In the genomic region with DNA sequence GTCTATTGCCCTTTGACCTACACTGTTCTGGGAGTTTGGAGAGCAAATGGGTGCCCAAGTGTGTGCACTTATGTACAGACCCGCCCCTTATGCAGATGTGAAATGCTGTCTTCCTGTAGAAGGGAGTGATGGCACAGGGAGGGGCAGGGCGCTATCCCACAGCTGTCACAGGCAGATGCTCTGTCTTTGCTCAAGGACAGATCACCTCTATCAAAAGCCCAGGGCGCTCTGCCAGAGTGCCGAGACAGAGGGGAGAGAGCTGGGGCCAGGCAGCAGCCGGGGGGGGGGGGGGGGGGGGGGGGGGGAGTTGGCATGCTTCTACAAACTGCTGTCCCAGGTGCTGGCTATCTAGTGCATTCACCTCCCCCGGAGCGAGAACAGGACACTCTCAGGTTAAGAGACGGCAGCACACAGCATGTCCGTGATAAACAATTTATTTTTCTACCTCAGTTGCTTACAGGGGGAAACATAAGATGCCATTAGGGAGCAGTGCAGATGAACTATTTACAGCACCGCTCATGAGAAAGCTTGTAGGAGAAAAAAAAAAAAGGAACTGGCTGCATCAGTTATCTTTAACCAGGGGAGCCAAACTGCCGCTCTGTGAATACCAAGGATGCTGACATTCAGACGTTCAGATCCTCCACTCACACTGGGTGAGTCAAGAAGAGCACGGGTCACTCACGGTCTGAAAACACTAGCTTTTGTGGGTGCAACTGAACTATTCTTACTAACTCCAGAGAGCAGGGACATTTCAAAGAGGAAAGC, we compare ENCODE assay signal across 10 mouse cellular contexts.
DNase-seq lines count a peak whose midpoint lies in the region; ATAC-seq and TF ChIP-seq lines count a peak whose summit lies in the region.
"Had no signal": no experiment of that assay in that cellular context is flagged by ENCODE, and none has a peak within 500 bp of the region (broad histone marks: within the 10 kb centered on the region; RNA-seq: fewer than 3 reads in every experiment).

No protein-coding gene starts in this region.

- ATAC-seq in hindbrain, embryonic 13.5 days (ENCODE audit: low FRiP score): no peak
- no peak for ATAC-seq in kidney, embryonic 16.5 days (ENCODE audit: low FRiP score, low TSS enrichment)

- no peak for TF ChIP-seq POLR2A in CH12.LX (IDR thresholded peaks at IDR 0.05; ENCODE audit: low read depth, low read length)

- no peaks in the 10 kb centered on the region for H3K9me3 ChIP-seq in CH12.LX (replicated peaks; ENCODE audit: low read length)
- H3K9me3 ChIP-seq in hindbrain, embryonic 13.5 days: no peaks in the 10 kb centered on the region
- no peaks in the 10 kb centered on the region for H3K9me3 ChIP-seq in embryonic facial prominence, embryonic 10.5 days
- no peaks in the 10 kb centered on the region for H3K9me3 ChIP-seq in kidney, embryonic 16.5 days (ENCODE audit: low read length)
- H3K9me3 ChIP-seq: limb, embryonic 12.5 days had no signal

- 48% methylated on average over 11 of the region's 14 CpGs for WGBS in hindbrain, embryonic 13.5 days
- 69% methylated on average over 13 of the region's 14 CpGs for WGBS in embryonic facial prominence, embryonic 10.5 days
- WGBS in kidney, embryonic 16.5 days: 61% methylated on average over 11 of the region's 14 CpGs

- DNase-seq in gastrocnemius, adult 2 months: peak; percentile 53
- DNase-seq in gastrocnemius, postnatal 25 days: no peak
- peak; percentile 49 for DNase-seq in CH12.LX (ENCODE audit: extremely low read depth)
- DNase-seq in adrenal gland, postnatal 25 days: peak; percentile 35
- DNase-seq in embryonic facial prominence, embryonic 10.5 days (ENCODE audit: low spot score): no peak
- no peak for DNase-seq in frontal cortex, postnatal 10 days (ENCODE audit: low spot score in 2 of 2)
- DNase-seq: lung, postnatal 10 days had no signal

- peaks cover 6 to 59% of the 10 kb centered on the region in 2 experiments for H3K4me1 ChIP-seq in CH12.LX (ENCODE audit: control insufficient read depth in 1 of 2, insufficient read depth in 2 of 2)
- H3K4me1 ChIP-seq in hindbrain, embryonic 13.5 days (replicated peaks): peaks cover 50% of the 10 kb centered on the region
- H3K4me1 ChIP-seq in embryonic facial prominence, embryonic 10.5 days: peaks cover 20% of the 10 kb centered on the region
- no peaks in the 10 kb centered on the region for H3K4me1 ChIP-seq in kidney, embryonic 16.5 days (ENCODE audit: insufficient read depth, low read length)
- H3K4me1 ChIP-seq: limb, embryonic 12.5 days had no signal

- no peak overlapping the region for H3K9ac ChIP-seq in CH12.LX (ENCODE audit: insufficient read depth, low read depth)
- H3K9ac ChIP-seq in hindbrain, embryonic 13.5 days: peak overlapping the region; percentile 29; the same call in 1 of the 2 replicates
- H3K9ac ChIP-seq in kidney, embryonic 16.5 days (replicated peaks; ENCODE audit: low read length): no peak overlapping the region
- H3K9ac ChIP-seq: limb, embryonic 12.5 days had no signal

- H3K4me2 ChIP-seq in CH12.LX (ENCODE audit: insufficient read depth, low read depth, poor library complexity, severe bottlenecking): no peak overlapping the region
- H3K4me2 ChIP-seq in hindbrain, embryonic 13.5 days: no peak overlapping the region
- no peak overlapping the region for H3K4me2 ChIP-seq in kidney, embryonic 16.5 days (replicated peaks; ENCODE audit: low read depth, low read length)
- H3K4me2 ChIP-seq: limb, embryonic 12.5 days had no signal

- no peaks in the 10 kb centered on the region for H3K27me3 ChIP-seq in CH12.LX (replicated peaks)
- no peaks in the 10 kb centered on the region for H3K27me3 ChIP-seq in hindbrain, embryonic 13.5 days
- no peaks in the 10 kb centered on the region for H3K27me3 ChIP-seq in embryonic facial prominence, embryonic 10.5 days (replicated peaks; ENCODE audit: low read depth, poor library complexity, severe bottlenecking)
- H3K27me3 ChIP-seq in kidney, embryonic 16.5 days (ENCODE audit: insufficient read depth, low read length): no peaks in the 10 kb centered on the region
- H3K27me3 ChIP-seq: limb, embryonic 12.5 days had no signal

- in situ Hi-C loops in CH12.LX (cut with MboI; ENCODE audit: low pct_ligation_motif_present, low pct_unique_long_range_greater_than_20kb, low sequenced_read_pairs): no loop called here

- no peak for TF ChIP-seq EP300 in CH12.LX (IDR thresholded peaks at IDR 0.05; ENCODE audit: low read length)

- dilution Hi-C loops in CH12.LX (cut with MboI; ENCODE audit: extremely low pct_ligation_motif_present, extremely low pct_unique_long_range_greater_than_20kb, low sequenced_read_pairs): no loop called here

- H3K4me3 ChIP-seq in gastrocnemius, adult 2 months: no peak overlapping the region
- no peak overlapping the region for H3K4me3 ChIP-seq in CH12.LX (replicated peaks in 1 of 3; ENCODE audit: low read depth in 2 of 3, low read length in 2 of 3, poor library complexity in 1 of 3)
- no peak overlapping the region for H3K4me3 ChIP-seq in hindbrain, embryonic 13.5 days
- no peak overlapping the region for H3K4me3 ChIP-seq in embryonic facial prominence, embryonic 10.5 days
- no peak overlapping the region for H3K4me3 ChIP-seq in kidney, embryonic 16.5 days (ENCODE audit: low read length)
- H3K4me3 ChIP-seq: limb, embryonic 12.5 days had no signal

- intact Hi-C loops in gastrocnemius, adult 2 months (cut with DNase I): no loop called here

- no peak for TF ChIP-seq CTCF in gastrocnemius, adult 2 months (IDR thresholded peaks at IDR 0.05)
- TF ChIP-seq CTCF in CH12.LX (conservative IDR thresholded peaks at IDR 0.05 in 1 of 2, IDR thresholded peaks at IDR 0.05 in 1 of 2; ENCODE audit: low read depth in 2 of 2, low read length in 2 of 2): no peak

- no peak overlapping the region for H3K27ac ChIP-seq in gastrocnemius, adult 2 months
- H3K27ac ChIP-seq in CH12.LX (ENCODE audit: insufficient read depth, low read depth): no peak overlapping the region
- H3K27ac ChIP-seq in hindbrain, embryonic 13.5 days: peak overlapping the region; percentile 83
- H3K27ac ChIP-seq in embryonic facial prominence, embryonic 10.5 days (replicated peaks): no peak overlapping the region
- H3K27ac ChIP-seq in kidney, embryonic 16.5 days (ENCODE audit: low read length): no peak overlapping the region
- H3K27ac ChIP-seq: limb, embryonic 12.5 days had no signal

- no peaks in the 10 kb centered on the region for H3K79me2 ChIP-seq in CH12.LX (replicated peaks; ENCODE audit: control insufficient read depth, extremely low read depth, insufficient read depth, poor library complexity, severe bottlenecking)

- no peak for TF ChIP-seq RAD21 in CH12.LX (IDR thresholded peaks at IDR 0.05; ENCODE audit: low read depth, low read length)

- peaks cover 46 to 90% of the 10 kb centered on the region in 2 experiments for H3K36me3 ChIP-seq in CH12.LX (replicated peaks in 1 of 2; ENCODE audit: control insufficient read depth in 1 of 2, insufficient read depth in 1 of 2, low read length in 1 of 2)
- peaks cover 22% of the 10 kb centered on the region for H3K36me3 ChIP-seq in hindbrain, embryonic 13.5 days
- peaks cover 88% of the 10 kb centered on the region for H3K36me3 ChIP-seq in embryonic facial prominence, embryonic 10.5 days (replicated peaks)
- H3K36me3 ChIP-seq in kidney, embryonic 16.5 days (ENCODE audit: insufficient read depth, low read length): peaks cover 8% of the 10 kb centered on the region

TF ChIP-seq in CH12.LX, 34 proteins besides CTCF, POLR2A, EP300 and RAD21:
- TF ChIP-seq CHD2 (IDR thresholded peaks at IDR 0.05; ENCODE audit: low read length) (no peak), ZNF384 (IDR thresholded peaks at IDR 0.05; ENCODE audit: low read depth, low read length) (no peak), ELF1 (IDR thresholded peaks at IDR 0.05; ENCODE audit: low read depth, low read length) (no peak), NRF1 (IDR thresholded peaks at IDR 0.05; ENCODE audit: low read depth, low read length) (no peak), MAX (IDR thresholded peaks at IDR 0.05; ENCODE audit: low read length) (no peak), MAFK (IDR thresholded peaks at IDR 0.05; ENCODE audit: insufficient replicate concordance, low read length) (no peak), MEF2A (IDR thresholded peaks at IDR 0.05; ENCODE audit: borderline replicate concordance, low read depth, low read length) (no peak)
TF ChIP-seq in CH12.LX: peak in this region for 0.

Comparison
In these comparisons a context has a peak if more than half of its experiments do, and no peak if none do; other contexts are left out.
1. DNase-seq: peak in gastrocnemius, adult 2 months (single experiment), CH12.LX (single experiment) and adrenal gland, postnatal 25 days (single experiment); none in gastrocnemius, postnatal 25 days (single experiment), embryonic facial prominence, embryonic 10.5 days (single experiment) and frontal cortex, postnatal 10 days (0 of 2).